Mouse (Mus musculus): Measurements from ENCODE around the gene Lrrc27. TPM values are rescaled to one million over a fixed set of nuclear protein-coding genes. Genes with fewer than 3 reads are reported as not detected.

Lrrc27 gene
- total and polyA plus RNA-seq, 3 experiments, result 0.21 TPM; not detected in 2

DNA sequence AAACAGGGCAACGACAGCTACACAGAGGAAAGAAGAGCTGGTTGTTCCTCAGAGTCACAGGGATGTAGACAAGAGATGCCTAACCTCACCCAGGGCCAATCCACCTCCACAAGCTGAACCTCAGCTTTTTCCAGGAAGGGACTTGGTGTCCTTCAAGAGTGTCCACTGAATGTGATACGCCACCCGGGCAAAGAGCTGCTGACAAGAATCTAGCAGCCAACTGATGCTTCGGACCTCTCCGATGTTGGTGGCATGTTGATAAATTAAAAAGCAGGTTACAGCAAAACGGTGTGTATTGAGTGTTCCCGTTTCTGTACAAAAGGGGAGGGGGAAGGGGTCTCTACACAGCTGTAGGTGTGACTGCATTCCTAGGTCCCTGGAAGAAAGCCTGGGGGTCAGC, 27.9 kb upstream of the Lrrc27 start:
- in situ Hi-C loops (cut with MboI; ENCODE audit: low pct_ligation_motif_present, low pct_unique_long_range_greater_than_20kb, low sequenced_read_pairs), result no loop called here
- peaks cover 9% of the 10 kb centered on the region for H3K9me3 ChIP-seq (replicated peaks; ENCODE audit: low read length)
- no peak for DNase-seq (ENCODE audit: extremely low read depth)
- peaks cover 0 to 2% of the 10 kb centered on the region in 2 experiments; a peak in 2 of 4 replicates for H3K4me1 ChIP-seq (ENCODE audit: control insufficient read depth in 1 of 2, insufficient read depth in 2 of 2)
- no peak for TF ChIP-seq KAT2A (IDR thresholded peaks at IDR 0.05; ENCODE audit: insufficient replicate concordance, low read length)
- no peak for TF ChIP-seq CHD1 (IDR thresholded peaks at IDR 0.05; ENCODE audit: low read depth, low read length)
- no peak for TF ChIP-seq RAD21 (IDR thresholded peaks at IDR 0.05; ENCODE audit: low read depth, low read length)
- TF ChIP-seq SIN3A (IDR thresholded peaks at IDR 0.05; ENCODE audit: low read length), result no peak
- TF ChIP-seq MXI1 (IDR thresholded peaks at IDR 0.05; ENCODE audit: low read depth, low read length), result no peak
- TF ChIP-seq POLR2AphosphoS2 (IDR thresholded peaks at IDR 0.05; ENCODE audit: low read depth, low read length), result no peak
- TF ChIP-seq MAZ (IDR thresholded peaks at IDR 0.05; ENCODE audit: low read depth, low read length), result no peak
- no peak for TF ChIP-seq BHLHE40 (IDR thresholded peaks at IDR 0.05; ENCODE audit: low read depth, low read length)
- TF ChIP-seq ZNF384 (IDR thresholded peaks at IDR 0.05; ENCODE audit: low read depth, low read length), result no peak
- TF ChIP-seq MAFK (IDR thresholded peaks at IDR 0.05; ENCODE audit: insufficient replicate concordance, low read length), result no peak
- no peak for TF ChIP-seq ZMIZ1 (IDR thresholded peaks at IDR 0.05; ENCODE audit: low read depth, low read length)
- no peak for TF ChIP-seq SMC3 (IDR thresholded peaks at IDR 0.05; ENCODE audit: low read depth, low read length)
- no peak for TF ChIP-seq IRF4 (IDR thresholded peaks at IDR 0.05; ENCODE audit: low read depth, low read length)
- TF ChIP-seq MYC (IDR thresholded peaks at IDR 0.05; ENCODE audit: low read depth, low read length), result no peak
- no peak for TF ChIP-seq ZKSCAN1 (IDR thresholded peaks at IDR 0.05; ENCODE audit: borderline replicate concordance, low read depth, low read length)
- TF ChIP-seq NRF1 (IDR thresholded peaks at IDR 0.05; ENCODE audit: low read depth, low read length), result no peak
- no peak for TF ChIP-seq EP300 (IDR thresholded peaks at IDR 0.05; ENCODE audit: low read length)
- TF ChIP-seq TCF12 (IDR thresholded peaks at IDR 0.05; ENCODE audit: low read depth, low read length), result no peak
- no peak for TF ChIP-seq USF1 (IDR thresholded peaks at IDR 0.05; ENCODE audit: low read depth, low read length)
- no peak for TF ChIP-seq GABPA (IDR thresholded peaks at IDR 0.05; ENCODE audit: insufficient replicate concordance, low read depth, low read length)
- no peak overlapping the region for H3K4me2 ChIP-seq (ENCODE audit: insufficient read depth, low read depth, poor library complexity, severe bottlenecking)
- H3K36me3 ChIP-seq (replicated peaks in 1 of 2; ENCODE audit: control insufficient read depth in 1 of 2, insufficient read depth in 1 of 2, low read length in 1 of 2), result no peaks in the 10 kb centered on the region
- peaks cover 55% of the 10 kb centered on the region for H3K27me3 ChIP-seq (replicated peaks)
- no peak overlapping the region for H3K4me3 ChIP-seq (replicated peaks in 1 of 3; ENCODE audit: low read depth in 2 of 3, low read length in 2 of 3, poor library complexity in 1 of 3)
- H3K79me2 ChIP-seq (replicated peaks; ENCODE audit: control insufficient read depth, extremely low read depth, insufficient read depth, poor library complexity, severe bottlenecking), result no peaks in the 10 kb centered on the region
- dilution Hi-C loops (cut with MboI; ENCODE audit: extremely low pct_ligation_motif_present, extremely low pct_unique_long_range_greater_than_20kb, low sequenced_read_pairs), result no loop called here
- no peak overlapping the region for H3K27ac ChIP-seq (ENCODE audit: insufficient read depth, low read depth)
- no peak overlapping the region for H3K9ac ChIP-seq (ENCODE audit: insufficient read depth, low read depth)

- Histone ChIP-seq H3K79me2 (replicated peaks; ENCODE audit: control insufficient read depth, extremely low read depth, insufficient read depth, poor library complexity, severe bottlenecking) (no peaks in the 10 kb centered on the region), H3K9me3 (replicated peaks; ENCODE audit: low read length) (peaks cover 6% of the 10 kb centered on the region), H3K4me1 (ENCODE audit: control insufficient read depth in 1 of 2, insufficient read depth in 2 of 2) (peaks cover 0 to 2% of the 10 kb centered on the region in 2 experiments; a peak in 2 of 4 replicates), H3K27me3 (replicated peaks) (peaks cover 54% of the 10 kb centered on the region), H3K4me2 (ENCODE audit: insufficient read depth, low read depth, poor library complexity, severe bottlenecking) (no peak overlapping the region), H3K27ac (ENCODE audit: insufficient read depth, low read depth) (no peak overlapping the region), H3K4me3 (replicated peaks in 1 of 3; ENCODE audit: low read depth in 2 of 3, low read length in 2 of 3, poor library complexity in 1 of 3) (no peak overlapping the region), H3K9ac (ENCODE audit: insufficient read depth, low read depth) (no peak overlapping the region), H3K36me3 (replicated peaks in 1 of 2; ENCODE audit: control insufficient read depth in 1 of 2, insufficient read depth in 1 of 2, low read length in 1 of 2) (no peaks in the 10 kb centered on the region)
- no peak for DNase-seq (ENCODE audit: extremely low read depth)
- in situ Hi-C loops (cut with MboI; ENCODE audit: low pct_ligation_motif_present, low pct_unique_long_range_greater_than_20kb, low sequenced_read_pairs), result no loop called here
- dilution Hi-C loops (cut with MboI; ENCODE audit: extremely low pct_ligation_motif_present, extremely low pct_unique_long_range_greater_than_20kb, low sequenced_read_pairs), result no loop called here
- TF ChIP-seq E2F4 (IDR thresholded peaks at IDR 0.05; ENCODE audit: insufficient replicate concordance, low read depth, low read length) (no peak), POLR2AphosphoS2 (IDR thresholded peaks at IDR 0.05; ENCODE audit: low read depth, low read length) (no peak), TBP (conservative IDR thresholded peaks at IDR 0.05; ENCODE audit: low read depth, low read length) (no peak), MAX (IDR thresholded peaks at IDR 0.05; ENCODE audit: low read length) (no peak), HCFC1 (IDR thresholded peaks at IDR 0.05; ENCODE audit: low read depth, low read length) (no peak), MYC (IDR thresholded peaks at IDR 0.05; ENCODE audit: low read depth, low read length) (no peak), MAFK (IDR thresholded peaks at IDR 0.05; ENCODE audit: insufficient replicate concordance, low read length) (no peak), KAT2A (IDR thresholded peaks at IDR 0.05; ENCODE audit: insufficient replicate concordance, low read length) (no peak), USF2 (conservative IDR thresholded peaks at IDR 0.05; ENCODE audit: low read depth, low read length) (no peak), MEF2A (IDR thresholded peaks at IDR 0.05; ENCODE audit: borderline replicate concordance, low read depth, low read length) (no peak), SMC3 (IDR thresholded peaks at IDR 0.05; ENCODE audit: low read depth, low read length) (no peak)
Observed at GRCm38 (mm10) chr7:139185971-139186370, 26.8 kb upstream of the Lrrc27 start.

Data from CH12.LX (cell line).